ENCODE assay signal across 10 mouse cellular contexts in genomic region chr17:87011301-87012019, GRCm38 (mm10). TPM values are rescaled to one million over a fixed set of nuclear protein-coding genes. Genes with fewer than 3 reads are reported as not detected.
DNase-seq lines count a peak whose midpoint lies in the region; TF ChIP-seq lines count a peak whose summit lies in the region.
"Had no signal": no experiment of that assay in that cellular context is flagged by ENCODE, and none has a peak within 500 bp of the region (broad histone marks: within the 10 kb centered on the region; RNA-seq: fewer than 3 reads in every experiment).

No protein-coding gene starts in this region.

- H3K27me3 ChIP-seq in myocyte (ENCODE audit: control insufficient read depth, insufficient read depth, insufficient read length) = no peaks in the 10 kb centered on the region

- H3K79me2 ChIP-seq in myocyte (ENCODE audit: control insufficient read depth, insufficient read depth) = no peaks in the 10 kb centered on the region

- no peak for TF ChIP-seq POLR2A in myocyte (IDR thresholded peaks at IDR 0.05; ENCODE audit: insufficient read length, low read depth)

- peak overlapping the region; percentile 52 for H3K4me2 ChIP-seq in myocyte (ENCODE audit: low read depth)

- no peak overlapping the region for H3ac ChIP-seq in myocyte (ENCODE audit: control insufficient read depth, insufficient read length)

- DNase-seq in adrenal gland, postnatal 14 days = peak; percentile 32
- DNase-seq in adrenal gland, adult 18-20 months (ENCODE audit: low spot score in 2 of 2) = no peak
- DNase-seq in brain, embryonic 18.5 days (ENCODE audit: low read depth, low spot score) = peak; percentile 50
- peak; percentile 55 to 78 for DNase-seq in frontal cortex, postnatal 36 days (ENCODE audit: low spot score in 2 of 2)
- no peak for DNase-seq in retina, postnatal 1 day
- DNase-seq in embryo, embryonic 9.5 days (ENCODE audit: extremely low spot score) = no peak
- no peak for DNase-seq in thymus, postnatal 14 days
- DNase-seq: B cell, adult 2 months; heart, adult 11 months had no signal

- H3K36me3 ChIP-seq in myocyte (ENCODE audit: control insufficient read depth, insufficient read depth) = peaks cover 8% of the 10 kb centered on the region

- no peak overlapping the region for H3K4me3 ChIP-seq in myocyte

TF ChIP-seq in myocyte, 11 proteins besides CTCF, POLR2A, EP300 and RAD21:
- TF ChIP-seq MYOG (IDR thresholded peaks at IDR 0.05; ENCODE audit: control insufficient read depth in 1 of 3, insufficient read depth in 1 of 3, insufficient read length in 2 of 3, low read depth in 2 of 3) (peak in 1 of 3 experiments; percentile 13), REST (IDR thresholded peaks at IDR 0.05; ENCODE audit: insufficient read depth, insufficient read length) (no peak)

RNA-seq across cellular contexts. Expression of gene Pigf, which starts 13.7 kb away (rescaled TPM):
- 9.8 and 13.0 TPM in 2 replicates for total RNA-seq in adrenal gland, postnatal 14 days (2021)
- 10 to 100 TPM; 14.1 to 14.9 TPM for total RNA-seq in adrenal gland, adult 18-20 months (2021)
- polyA plus RNA-seq in myocyte (2012; fragmentation: generic; extraction: Trizol) = 14.8 TPM

RNA-seq across cellular contexts. Expression of gene Cript, which starts 13.9 kb away (rescaled TPM):
- total RNA-seq in adrenal gland, postnatal 14 days (2021) = 54.2 and 55.5 TPM in 2 replicates
- total RNA-seq in adrenal gland, adult 18-20 months (2021) = 10 to 100 TPM; 67.8 to 69.8 TPM
- polyA plus RNA-seq in myocyte (2012; fragmentation: generic; extraction: Trizol) = 49.1 TPM

RNA-seq across cellular contexts. Expression of gene Rhoq, which starts 48.6 kb away (rescaled TPM):
- 89.9 and 90.8 TPM in 2 replicates for total RNA-seq in adrenal gland, postnatal 14 days (2021)
- 100 to 1,000 TPM; 106 to 145 TPM for total RNA-seq in adrenal gland, adult 18-20 months (2021)
- polyA plus RNA-seq in myocyte (2012; fragmentation: generic; extraction: Trizol) = 60.0 TPM

Comparison
In these comparisons a context has a peak if more than half of its experiments do, and no peak if none do; other contexts are left out.
1. DNase-seq: peak in adrenal gland, postnatal 14 days (single experiment), brain, embryonic 18.5 days (single experiment) and frontal cortex, postnatal 36 days (2 of 2); none in adrenal gland, adult 18-20 months (0 of 2), retina, postnatal 1 day (single experiment), embryo, embryonic 9.5 days (single experiment) and thymus, postnatal 14 days (single experiment).